Mouse (Mus musculus): ENCODE data around the gene Txndc9. TPM values are rescaled to one million over a fixed set of nuclear protein-coding genes. Genes with fewer than 3 reads are reported as not detected.

Gene Txndc9
- polyA plus RNA-seq, 1 experiment = 3.2 TPM

DNA sequence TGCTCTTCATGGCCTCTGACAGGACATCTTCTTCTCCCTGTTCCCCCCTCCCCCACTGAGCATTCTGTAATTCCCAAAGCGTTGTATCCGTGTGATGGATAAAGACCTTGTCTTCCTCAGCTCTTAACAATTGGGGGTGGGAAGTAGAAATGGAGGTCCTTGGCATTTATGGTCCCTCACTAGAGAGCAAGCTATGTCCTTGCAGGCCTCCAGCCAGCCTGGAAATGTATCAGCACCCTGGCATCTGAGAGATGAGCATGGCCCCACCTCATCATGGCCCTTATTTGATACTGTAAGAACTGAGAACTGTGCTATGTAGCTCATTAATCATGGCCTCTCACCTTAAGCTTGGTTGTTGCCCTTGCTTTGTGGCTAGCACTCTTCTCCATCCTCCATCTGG, 42.4 kb downstream of the Txndc9 start:
- TF ChIP-seq FLI1 (IDR thresholded peaks at IDR 0.05; ENCODE audit: low read length) (no peak), GATA1 (IDR thresholded peaks at IDR 0.05; ENCODE audit: borderline replicate concordance, low read length) (no peak)
- Histone ChIP-seq H3K36me3 (replicated peaks; ENCODE audit: low read length) (no peaks in the 10 kb centered on the region), H3K9me3 (peaks cover 4% of the 10 kb centered on the region), H3K4me3 (replicated peaks) (no peak overlapping the region), H3K27me3 (replicated peaks) (peaks cover 34% of the 10 kb centered on the region), H3K4me1 (peaks cover 24% of the 10 kb centered on the region)

DNA sequence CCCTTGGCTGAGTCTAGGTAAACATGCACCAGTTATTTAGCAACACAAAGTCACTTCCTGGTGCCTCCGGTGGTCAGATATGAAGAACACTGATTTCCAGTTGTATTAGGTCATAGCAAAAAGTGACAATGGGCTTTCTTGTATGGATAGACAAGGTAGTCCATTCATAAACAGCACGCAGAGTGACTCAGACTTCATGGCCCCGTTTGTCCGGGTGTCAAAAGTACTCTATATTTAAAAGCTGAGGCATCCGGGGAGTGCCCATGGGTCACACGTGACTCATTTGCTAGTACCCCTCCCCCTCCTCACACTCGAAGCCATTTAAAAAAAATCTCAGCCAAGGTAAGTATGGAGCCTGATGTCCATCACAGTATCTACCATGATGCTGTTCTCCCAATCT, 42.9 kb downstream of the Txndc9 start:
- Histone ChIP-seq H3K36me3 (replicated peaks; ENCODE audit: low read length) (no peaks in the 10 kb centered on the region), H3K4me1 (peaks cover 24% of the 10 kb centered on the region), H3K4me3 (replicated peaks) (no peak overlapping the region), H3K27me3 (replicated peaks) (peaks cover 38% of the 10 kb centered on the region), H3K9me3 (peaks cover 4% of the 10 kb centered on the region)
- TF ChIP-seq FLI1 (IDR thresholded peaks at IDR 0.05; ENCODE audit: low read length) = no peak
- TF ChIP-seq GATA1 (IDR thresholded peaks at IDR 0.05; ENCODE audit: borderline replicate concordance, low read length) = no peak

DNA sequence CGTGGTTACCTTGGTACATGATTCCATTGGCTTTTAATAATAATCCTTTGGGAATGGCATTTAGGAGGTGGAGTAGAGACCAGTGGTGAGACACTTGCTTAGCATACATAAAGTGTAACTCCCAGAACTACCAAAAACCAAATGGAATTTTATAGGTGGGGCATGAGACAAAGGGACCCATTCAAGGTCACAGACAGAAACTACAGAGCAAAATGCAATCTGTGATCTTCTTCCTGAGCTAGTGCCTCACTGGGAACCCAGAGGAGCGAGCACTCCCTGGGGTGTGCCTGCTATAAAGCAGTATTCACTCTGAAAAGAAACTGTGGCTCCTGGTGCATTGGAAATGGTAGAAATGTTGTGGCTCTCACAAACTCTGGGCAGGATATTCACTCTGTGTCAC, 48.8 kb downstream of the Txndc9 start:
- TF ChIP-seq FLI1 (IDR thresholded peaks at IDR 0.05; ENCODE audit: low read length) (no peak), GATA1 (IDR thresholded peaks at IDR 0.05; ENCODE audit: borderline replicate concordance, low read length) (no peak)
- Histone ChIP-seq H3K27me3 (replicated peaks) (peaks cover 47% of the 10 kb centered on the region), H3K4me1 (peaks cover 13% of the 10 kb centered on the region), H3K36me3 (replicated peaks; ENCODE audit: low read length) (no peaks in the 10 kb centered on the region), H3K9me3 (0 out of 2 replicates have a peak, but pooled peaks cover 4% of the 10 kb centered on the region), H3K4me3 (replicated peaks) (no peak overlapping the region)

Other genes starting within 250 kb of the Txndc9 start
- gene Tsga10, start 131.5 kb downstream of the Txndc9 start, polyA plus RNA-seq (2012; ENCODE audit: insufficient read depth, low replicate concordance) = 0.35 TPM in 1 of 2 replicates, not detected in the other
- not detected in 2 replicates for gene Lipt1, start 126.2 kb downstream of the Txndc9 start, polyA plus RNA-seq (2012; ENCODE audit: insufficient read depth, low replicate concordance)
- gene Mitd1, start 107.5 kb downstream of the Txndc9 start, polyA plus RNA-seq (2012; ENCODE audit: insufficient read depth, low replicate concordance) = 3.0 and 10.0 TPM in 2 replicates
- gene Mrpl30, start 107.4 kb downstream of the Txndc9 start, polyA plus RNA-seq (2012; ENCODE audit: insufficient read depth, low replicate concordance) = 6.9 and 19.0 TPM in 2 replicates
- gene Lyg2, start 81.4 kb downstream of the Txndc9 start, polyA plus RNA-seq (2012; ENCODE audit: insufficient read depth, low replicate concordance) = not detected in 2 replicates
- gene Lyg1, start 40.1 kb downstream of the Txndc9 start, polyA plus RNA-seq (2012; ENCODE audit: insufficient read depth, low replicate concordance) = not detected in 2 replicates
- 3.5 and 69.6 TPM in 2 replicates for gene Eif5b, start 117 bp upstream of the Txndc9 start, polyA plus RNA-seq (2012; ENCODE audit: insufficient read depth, low replicate concordance)
- gene Rev1, start 131.9 kb upstream of the Txndc9 start, polyA plus RNA-seq (2012; ENCODE audit: insufficient read depth, low replicate concordance) = 0.59 TPM in 1 of 2 replicates, not detected in the other

Data from megakaryocyte, embryonic 14.5 days (primary cell).